Mouse (Mus musculus): ENCODE data around the gene Ehf. TPM values are rescaled to one million over a fixed set of nuclear protein-coding genes. Genes with fewer than 3 reads are reported as not detected.
A peak's percentile ranks its signal among the peaks of the same experiment; 100 is the strongest.

The Ehf gene
- polyA plus RNA-seq (2015; fragmentation: Nextera tagmentation; extraction: Ambion mirVana) = 0.09 and 0.14 TPM in 2 replicates

DNA sequence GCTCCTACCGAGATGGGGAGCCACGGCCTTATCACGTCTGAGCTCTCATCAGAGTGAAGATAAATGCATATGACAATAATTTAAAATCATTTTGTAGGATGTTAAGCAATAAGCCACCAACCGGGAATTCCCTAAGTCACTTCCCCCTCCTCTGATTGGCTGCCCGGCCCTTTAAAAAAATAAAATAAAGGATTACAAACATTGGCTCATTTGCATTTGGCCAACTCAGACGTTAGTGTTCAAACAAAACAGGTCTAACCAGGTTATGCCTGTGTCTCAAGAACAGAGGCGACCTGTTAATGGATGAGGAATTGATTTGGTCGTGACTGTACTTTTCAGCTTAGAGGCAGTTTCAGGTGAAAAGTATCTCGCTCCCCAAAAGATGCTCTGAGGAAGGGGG, at the start of gene Ehf:
Gene Ehf (minus strand): TSS at position 147 of the 400 bp plus-strand sequence.
- H3K4me3 ChIP-seq = no peak within 1 kb of the TSS
- H3K4me1 ChIP-seq = peaks cover 18% of the 10 kb centered on the region
- ATAC-seq (ENCODE audit: extremely low read depth, insufficient number of reproducible peaks, low FRiP score, low TSS enrichment) = no peak
- H3K4me2 ChIP-seq = no peak within 1 kb of the TSS
- peaks cover 18% of the 10 kb centered on the region for H3K27me3 ChIP-seq (replicated peaks)
- 37% methylated on average over 9 of the region's 9 CpGs for WGBS
- H3K9ac ChIP-seq = no peak within 1 kb of the TSS
- no peaks in the 10 kb centered on the region for H3K9me3 ChIP-seq
- no peak within 1 kb of the TSS for H3K27ac ChIP-seq (replicated peaks)
- H3K36me3 ChIP-seq = no peaks in the 10 kb centered on the region

DNA sequence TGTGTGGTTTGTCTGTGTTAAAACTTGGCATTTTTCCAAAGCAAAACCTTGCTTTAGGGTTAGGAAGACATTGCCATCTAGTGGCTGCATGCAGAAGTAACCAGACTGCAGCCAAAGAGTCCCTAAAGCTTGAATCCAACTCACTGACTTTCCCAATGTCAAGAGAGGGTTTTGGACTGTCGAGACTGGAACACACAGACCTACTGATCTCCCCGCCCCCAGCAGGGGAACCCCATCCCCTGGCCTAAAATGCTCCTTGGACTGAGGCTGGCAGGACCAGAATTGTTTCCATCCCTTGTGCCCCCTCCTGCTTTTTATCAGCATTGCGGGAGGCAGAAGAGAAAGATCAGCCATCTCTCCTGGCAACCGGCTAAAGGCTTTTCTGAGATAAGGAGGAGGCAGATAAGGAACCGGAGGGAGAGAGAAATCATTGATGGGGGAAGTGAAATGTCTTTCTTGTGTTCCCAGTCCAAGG, 44.4 kb upstream of the Ehf start:
- peak overlapping the region; percentile 55 for H3K4me2 ChIP-seq
- no peaks in the 10 kb centered on the region for H3K36me3 ChIP-seq
- no peaks in the 10 kb centered on the region for H3K9me3 ChIP-seq
- peaks cover 4% of the 10 kb centered on the region for H3K4me1 ChIP-seq
- H3K4me3 ChIP-seq = no peak overlapping the region
- 1% methylated on average over 5 of the region's 5 CpGs for WGBS
- no peak overlapping the region for H3K27ac ChIP-seq (replicated peaks)
- H3K27me3 ChIP-seq (replicated peaks) = peaks cover 6% of the 10 kb centered on the region; the same call in 1 of the 2 replicates
- H3K9ac ChIP-seq = peak overlapping the region; percentile 68
- no peak for ATAC-seq (ENCODE audit: extremely low read depth, insufficient number of reproducible peaks, low FRiP score, low TSS enrichment)

DNA sequence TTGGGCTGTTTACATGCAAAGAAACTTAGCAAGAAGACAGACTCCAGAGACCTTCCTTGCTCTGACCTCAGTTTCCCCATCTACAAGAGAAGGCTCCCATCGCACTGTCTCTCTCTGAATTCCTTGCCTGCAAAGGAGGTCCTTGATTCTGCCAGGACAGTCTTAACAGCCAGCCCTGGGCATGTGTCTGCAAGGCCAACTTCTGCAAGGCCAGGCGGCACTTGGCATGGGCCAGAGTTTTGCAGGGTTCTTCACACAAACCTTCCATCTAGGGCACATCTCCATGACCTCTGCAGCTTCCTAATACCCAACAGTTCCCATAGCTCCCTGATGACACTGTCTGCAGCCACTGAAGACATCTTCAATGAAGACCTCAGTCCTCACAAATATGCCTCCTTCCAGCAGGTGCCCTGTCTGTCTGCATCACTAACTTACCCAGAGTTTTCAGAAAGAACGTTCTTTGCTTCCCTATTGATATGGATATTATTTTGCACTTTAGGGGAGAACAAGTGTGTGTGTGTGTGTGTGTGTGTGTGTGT, 43.7 kb upstream of the Ehf start:
- Histone ChIP-seq H3K36me3 (no peaks in the 10 kb centered on the region), H3K4me3 (no peak overlapping the region), H3K9me3 (no peaks in the 10 kb centered on the region), H3K4me2 (no peak overlapping the region), H3K9ac (no peak overlapping the region), H3K27me3 (replicated peaks) (peaks cover 6% of the 10 kb centered on the region; the same call in 1 of the 2 replicates), H3K4me1 (peaks cover 4% of the 10 kb centered on the region), H3K27ac (replicated peaks) (no peak overlapping the region)
- no peak for ATAC-seq (ENCODE audit: extremely low read depth, insufficient number of reproducible peaks, low FRiP score, low TSS enrichment)
- 74% methylated on average over 3 of the region's 3 CpGs for WGBS

DNA sequence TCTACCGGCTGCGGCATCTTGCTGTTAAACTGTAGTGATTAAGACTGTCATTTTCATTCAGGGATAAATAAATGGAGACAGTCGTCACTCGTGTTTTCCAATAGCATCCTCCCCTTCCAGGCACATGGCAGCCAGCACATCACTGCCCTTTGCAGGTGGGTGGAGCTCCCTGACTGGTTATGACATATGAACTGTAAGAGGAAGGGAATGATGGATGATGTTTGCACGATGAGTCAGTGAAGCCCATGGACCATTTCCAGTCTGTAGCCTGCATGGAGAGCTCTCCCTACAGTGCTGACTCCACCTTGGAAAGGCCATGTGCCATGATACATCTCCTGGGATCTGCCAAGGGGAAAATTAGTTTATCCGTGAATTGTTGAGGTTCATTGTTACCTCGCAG, 40.5 kb upstream of the Ehf start:
- peaks cover 4% of the 10 kb centered on the region for H3K4me1 ChIP-seq
- 75% methylated on average over 7 of the region's 7 CpGs for WGBS
- no peak overlapping the region for H3K27ac ChIP-seq (replicated peaks)
- H3K9ac ChIP-seq = no peak overlapping the region
- ATAC-seq (ENCODE audit: extremely low read depth, insufficient number of reproducible peaks, low FRiP score, low TSS enrichment) = no peak
- no peaks in the 10 kb centered on the region for H3K36me3 ChIP-seq
- H3K9me3 ChIP-seq = no peaks in the 10 kb centered on the region
- H3K4me2 ChIP-seq = no peak overlapping the region
- H3K27me3 ChIP-seq (replicated peaks) = peaks cover 6% of the 10 kb centered on the region; the same call in 1 of the 2 replicates
- no peak overlapping the region for H3K4me3 ChIP-seq

DNA sequence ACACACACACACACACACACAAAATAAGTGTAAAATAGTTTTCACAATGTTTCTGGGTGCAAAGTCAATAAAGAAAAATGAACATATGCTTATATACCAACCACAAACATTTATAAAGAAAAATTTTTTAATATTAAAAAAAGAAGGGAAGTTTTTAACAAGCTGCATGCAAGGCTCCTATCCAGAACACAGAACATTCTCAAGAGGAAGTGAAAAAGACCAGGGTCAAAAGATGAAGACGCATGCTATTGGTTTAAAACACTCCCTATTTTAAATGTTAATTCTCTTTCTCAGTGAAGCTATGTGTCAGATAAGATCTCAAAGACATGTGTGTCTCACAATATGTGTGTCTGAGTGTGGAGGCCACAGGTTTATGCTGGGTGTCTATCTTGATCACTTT, 39.0 kb upstream of the Ehf start:
- Histone ChIP-seq H3K4me3 (no peak overlapping the region), H3K9me3 (no peaks in the 10 kb centered on the region), H3K4me2 (no peak overlapping the region), H3K27me3 (replicated peaks) (no peaks in the 10 kb centered on the region; the same call in 1 of the 2 replicates), H3K27ac (replicated peaks) (no peak overlapping the region), H3K36me3 (no peaks in the 10 kb centered on the region), H3K9ac (no peak overlapping the region), H3K4me1 (no peaks in the 10 kb centered on the region)
- no peak for ATAC-seq (ENCODE audit: extremely low read depth, insufficient number of reproducible peaks, low FRiP score, low TSS enrichment)
- WGBS = 80% methylated on average over 1 of the region's 1 CpGs

DNA sequence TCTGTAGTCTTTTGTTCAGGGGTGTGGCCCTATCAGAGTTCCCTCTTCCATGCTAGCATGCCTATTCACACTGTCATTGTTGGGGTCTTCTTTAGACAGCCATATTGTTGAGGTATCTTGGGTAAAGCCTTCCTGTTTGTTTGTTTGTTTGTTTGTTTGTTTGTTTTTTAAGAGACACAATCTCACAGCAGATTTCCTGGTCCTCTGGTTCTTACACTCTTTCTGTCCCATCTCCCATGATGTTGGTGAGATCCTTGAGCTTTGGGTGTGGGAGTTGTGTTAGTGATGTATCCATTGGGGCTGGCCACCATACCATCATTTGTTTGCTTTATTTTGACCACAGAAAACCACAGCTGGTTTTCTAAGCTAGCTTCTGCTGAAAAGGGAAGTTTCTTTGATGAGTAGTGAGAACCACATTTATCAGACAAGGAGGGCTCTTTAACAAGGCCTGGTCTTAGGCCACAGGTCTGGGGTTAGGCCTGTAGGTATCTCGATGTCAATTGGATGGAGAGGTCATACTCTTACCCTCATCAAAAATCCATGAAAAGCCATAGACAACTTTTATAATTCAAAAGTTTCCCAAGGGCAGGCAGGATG, 38.4 kb upstream of the Ehf start:
- Histone ChIP-seq H3K9me3 (no peaks in the 10 kb centered on the region), H3K27ac (replicated peaks) (no peak overlapping the region), H3K4me3 (no peak overlapping the region), H3K4me1 (no peaks in the 10 kb centered on the region), H3K9ac (no peak overlapping the region), H3K27me3 (replicated peaks) (no peaks in the 10 kb centered on the region; the same call in 1 of the 2 replicates), H3K36me3 (no peaks in the 10 kb centered on the region), H3K4me2 (no peak overlapping the region)
- WGBS = 88% methylated on average over 1 of the region's 1 CpGs
- ATAC-seq (ENCODE audit: extremely low read depth, insufficient number of reproducible peaks, low FRiP score, low TSS enrichment) = no peak

DNA sequence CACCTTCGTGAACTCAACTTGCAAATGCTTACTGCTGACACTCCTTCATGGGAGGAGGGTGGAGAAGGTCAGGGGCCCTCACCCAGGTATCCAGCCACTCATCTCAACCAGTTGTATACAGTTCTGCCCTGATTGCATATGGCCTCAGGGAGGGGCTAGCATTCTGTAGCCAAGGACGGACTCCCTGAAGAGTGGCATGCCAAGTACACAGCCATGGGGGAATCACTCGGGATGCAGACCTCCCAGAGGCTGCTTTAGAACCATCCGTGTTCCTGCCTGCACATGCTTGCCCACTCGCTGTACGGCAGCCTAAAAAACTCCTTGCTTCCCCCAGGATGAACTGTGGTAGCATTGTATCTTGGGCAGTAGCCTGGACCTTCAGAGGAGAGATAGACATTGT, 35.6 kb upstream of the Ehf start:
- ATAC-seq (ENCODE audit: extremely low read depth, insufficient number of reproducible peaks, low FRiP score, low TSS enrichment) = no peak
- H3K4me3 ChIP-seq = no peak overlapping the region
- 74% methylated on average over 6 of the region's 6 CpGs for WGBS

DNA sequence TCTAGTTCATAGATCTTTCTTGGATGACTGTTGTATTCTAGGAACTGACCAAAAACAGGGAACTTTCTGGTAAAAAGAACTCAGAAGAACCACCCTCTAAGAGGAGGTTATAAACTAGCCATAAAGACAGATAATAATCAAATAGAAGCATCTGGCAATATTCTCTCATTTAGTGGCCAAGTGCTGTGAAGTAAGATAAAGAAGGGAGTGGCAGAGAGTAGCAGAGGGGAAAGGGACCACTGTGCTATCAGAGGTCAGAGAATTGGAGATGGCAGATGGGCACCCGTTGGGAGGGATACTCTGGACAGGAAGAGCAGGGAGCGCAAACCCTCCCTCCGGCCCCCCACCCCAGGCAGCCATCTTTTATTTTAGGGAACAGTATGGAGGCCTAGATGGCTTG, 34.3 kb upstream of the Ehf start:
- Histone ChIP-seq H3K36me3 (no peaks in the 10 kb centered on the region), H3K4me3 (no peak overlapping the region), H3K27me3 (replicated peaks) (0 out of 2 replicates have a peak, but pooled peaks cover 3% of the 10 kb centered on the region), H3K27ac (replicated peaks) (no peak overlapping the region), H3K9me3 (no peaks in the 10 kb centered on the region), H3K9ac (no peak overlapping the region), H3K4me1 (no peaks in the 10 kb centered on the region), H3K4me2 (no peak overlapping the region)
- 59% methylated on average over 3 of the region's 3 CpGs for WGBS
- ATAC-seq (ENCODE audit: extremely low read depth, insufficient number of reproducible peaks, low FRiP score, low TSS enrichment) = no peak

More for the DNA sequence above, 35.6 kb upstream of the Ehf start:
- Histone ChIP-seq H3K4me1 (no peaks in the 10 kb centered on the region), H3K27me3 (replicated peaks) (0 out of 2 replicates have a peak, but pooled peaks cover 3% of the 10 kb centered on the region), H3K27ac (replicated peaks) (no peak overlapping the region), H3K9me3 (no peaks in the 10 kb centered on the region), H3K9ac (no peak overlapping the region), H3K36me3 (no peaks in the 10 kb centered on the region), H3K4me2 (no peak overlapping the region)

DNA sequence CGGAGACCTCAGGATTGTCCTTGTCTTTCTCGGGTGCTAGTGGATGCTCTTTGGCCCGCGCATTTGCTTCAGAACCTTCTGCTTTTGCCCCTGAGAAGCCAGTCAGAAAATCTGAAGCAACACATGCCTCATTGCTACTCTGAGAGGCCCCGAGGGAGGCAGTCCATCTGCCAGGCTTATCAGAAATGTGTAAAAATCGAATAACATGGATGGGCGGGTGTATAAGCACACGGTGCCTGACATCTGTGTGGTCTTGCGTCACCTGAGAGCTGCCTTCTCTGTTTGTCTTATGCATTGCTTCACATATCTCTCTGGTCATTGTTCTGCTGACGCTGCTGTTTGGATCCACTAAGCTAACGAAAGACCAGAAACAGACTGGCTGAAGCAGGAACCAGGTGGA, 33.5 kb upstream of the Ehf start:
- 0 out of 2 replicates have a peak, but pooled peaks cover 3% of the 10 kb centered on the region for H3K27me3 ChIP-seq (replicated peaks)
- H3K9ac ChIP-seq = no peak overlapping the region
- no peak overlapping the region for H3K27ac ChIP-seq (replicated peaks)
- H3K4me3 ChIP-seq = no peak overlapping the region
- H3K36me3 ChIP-seq = no peaks in the 10 kb centered on the region
- no peaks in the 10 kb centered on the region for H3K4me1 ChIP-seq
- no peak overlapping the region for H3K4me2 ChIP-seq
- no peak for ATAC-seq (ENCODE audit: extremely low read depth, insufficient number of reproducible peaks, low FRiP score, low TSS enrichment)
- WGBS = 68% methylated on average over 11 of the region's 11 CpGs
- H3K9me3 ChIP-seq = no peaks in the 10 kb centered on the region

DNA sequence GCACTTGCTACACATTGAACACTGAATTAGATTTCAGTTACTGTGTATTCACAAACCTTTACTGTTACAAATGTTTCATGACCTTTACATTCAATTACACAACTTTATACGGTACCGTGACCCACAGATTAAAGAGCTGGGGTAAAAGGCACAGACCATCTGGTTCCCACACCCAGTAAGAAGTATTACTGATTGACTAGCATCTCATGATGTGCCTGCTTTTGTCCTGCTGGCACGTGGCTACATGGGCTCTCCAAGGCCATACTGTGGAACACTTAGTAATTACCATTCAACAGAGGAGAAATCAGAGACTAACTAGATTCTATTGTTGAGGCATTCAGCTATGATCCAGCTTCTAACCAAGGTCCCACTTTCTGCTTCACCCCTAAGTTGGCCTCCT, 32.9 kb upstream of the Ehf start:
- H3K27ac ChIP-seq (replicated peaks) = no peak overlapping the region
- H3K9ac ChIP-seq = no peak overlapping the region
- H3K4me2 ChIP-seq = no peak overlapping the region

DNA sequence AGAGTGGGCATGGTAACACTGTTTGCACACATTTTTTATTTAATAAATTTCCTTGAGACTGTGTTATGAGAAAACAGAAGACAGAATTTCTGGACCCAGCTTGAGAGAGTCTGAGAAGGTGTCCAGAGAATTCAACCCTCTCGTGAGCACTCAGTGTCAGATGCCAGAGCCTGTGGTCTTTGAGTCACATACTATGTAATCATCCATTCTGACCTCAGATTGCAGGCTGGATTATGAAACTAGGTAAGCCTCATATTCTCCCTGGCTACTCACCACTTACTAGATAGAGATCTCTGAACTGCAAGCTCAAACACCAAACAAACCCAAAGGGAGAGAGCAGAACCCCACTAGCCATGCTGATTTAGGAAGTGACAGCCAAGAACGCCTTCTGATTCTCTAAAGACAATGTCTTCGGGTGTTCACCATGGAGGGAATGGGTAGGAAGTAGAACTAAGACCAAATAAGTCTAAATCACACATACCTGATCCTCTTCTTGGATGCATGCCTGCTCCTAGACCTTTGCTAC, 28.7 kb upstream of the Ehf start:
- no peak for ATAC-seq (ENCODE audit: extremely low read depth, insufficient number of reproducible peaks, low FRiP score, low TSS enrichment)
- 75% methylated on average over 3 of the region's 3 CpGs for WGBS
- H3K27me3 ChIP-seq (replicated peaks) = 0 out of 2 replicates have a peak, but pooled peaks cover 3% of the 10 kb centered on the region

More for the DNA sequence above, 32.9 kb upstream of the Ehf start:
- Histone ChIP-seq H3K36me3 (no peaks in the 10 kb centered on the region), H3K9me3 (no peaks in the 10 kb centered on the region), H3K4me1 (no peaks in the 10 kb centered on the region), H3K27me3 (replicated peaks) (0 out of 2 replicates have a peak, but pooled peaks cover 3% of the 10 kb centered on the region), H3K4me3 (no peak overlapping the region)
- 85% methylated on average over 3 of the region's 3 CpGs for WGBS
- ATAC-seq (ENCODE audit: extremely low read depth, insufficient number of reproducible peaks, low FRiP score, low TSS enrichment) = no peak

More for the DNA sequence above, 28.7 kb upstream of the Ehf start:
- H3K36me3 ChIP-seq = no peaks in the 10 kb centered on the region
- no peak overlapping the region for H3K27ac ChIP-seq (replicated peaks)
- no peak overlapping the region for H3K4me2 ChIP-seq
- H3K9ac ChIP-seq = no peak overlapping the region
- H3K4me1 ChIP-seq = no peaks in the 10 kb centered on the region
- no peak overlapping the region for H3K4me3 ChIP-seq
- no peaks in the 10 kb centered on the region for H3K9me3 ChIP-seq
